Comparison of ENCODE assay signal across 9 mouse cellular contexts in genomic region chr6:86439531-86439930, GRCm38 (mm10). TPM values are rescaled to one million over a fixed set of nuclear protein-coding genes. Genes with fewer than 3 reads are reported as not detected.
DNase-seq lines count a peak whose midpoint lies in the region; ATAC-seq and TF ChIP-seq lines count a peak whose summit lies in the region.
"Had no signal": no experiment of that assay in that cellular context is flagged by ENCODE, and none has a peak within 500 bp of the region (broad histone marks: within the 10 kb centered on the region; RNA-seq: fewer than 3 reads in every experiment).

No protein-coding gene starts in this region.

- H3K27ac ChIP-seq in heart, embryonic 13.5 days (replicated peaks) = peak overlapping the region; percentile 97; the same call in 1 of the 2 replicates
- H3K27ac ChIP-seq in MEL (ENCODE audit: control insufficient read depth, low read depth, low read length) = peak overlapping the region; percentile 100
- H3K27ac ChIP-seq in hindbrain, embryonic 12.5 days = no peak overlapping the region
- H3K27ac ChIP-seq in midbrain, embryonic 11.5 days (ENCODE audit: low read depth, low read length) = no peak overlapping the region

- H3K4me1 ChIP-seq in heart, embryonic 13.5 days = peaks cover 11% of the 10 kb centered on the region
- peaks cover 0 to 10% of the 10 kb centered on the region in 2 experiments; a peak in 2 of 4 replicates for H3K4me1 ChIP-seq in MEL (ENCODE audit: control insufficient read depth in 1 of 2, insufficient read depth in 2 of 2, low read length in 2 of 2)
- peaks cover 3% of the 10 kb centered on the region for H3K4me1 ChIP-seq in hindbrain, embryonic 12.5 days
- peaks cover 3% of the 10 kb centered on the region; the same call in 1 of the 2 replicates for H3K4me1 ChIP-seq in midbrain, embryonic 11.5 days (ENCODE audit: control insufficient read depth, insufficient read depth, low read length)

- H3K79me2 ChIP-seq in MEL (ENCODE audit: control insufficient read depth, insufficient read depth, low read length, poor library complexity) = peaks cover 15% of the 10 kb centered on the region

- H3K27me3 ChIP-seq in heart, embryonic 13.5 days (replicated peaks) = no peaks in the 10 kb centered on the region
- no peaks in the 10 kb centered on the region for H3K27me3 ChIP-seq in MEL (ENCODE audit: control insufficient read depth in 1 of 2, insufficient read depth in 2 of 2, low read length in 2 of 2)
- no peaks in the 10 kb centered on the region for H3K27me3 ChIP-seq in hindbrain, embryonic 12.5 days
- no peaks in the 10 kb centered on the region for H3K27me3 ChIP-seq in midbrain, embryonic 11.5 days (ENCODE audit: control insufficient read depth, insufficient read depth, low read length)

- no peak for TF ChIP-seq POLR2A in MEL (IDR thresholded peaks at IDR 0.05; ENCODE audit: control insufficient read depth in 1 of 2, insufficient read depth in 1 of 2, low read depth in 1 of 2, low read length in 2 of 2, poor library complexity in 1 of 2)

- no peak for TF ChIP-seq EP300 in MEL (IDR thresholded peaks at IDR 0.05; ENCODE audit: low read depth in 1 of 2, low read length in 2 of 2)

- ATAC-seq in heart, embryonic 13.5 days (ENCODE audit: extremely low read depth, insufficient number of reproducible peaks, low FRiP score, low TSS enrichment) = no peak
- ATAC-seq in hindbrain, embryonic 12.5 days (ENCODE audit: low FRiP score) = no peak
- ATAC-seq in midbrain, embryonic 11.5 days (ENCODE audit: low FRiP score) = no peak
- ATAC-seq in monocyte, adult 5-6 weeks (replicated peaks; ENCODE audit: insufficient number of reproducible peaks, low FRiP score, low TSS enrichment, poor library complexity, severe bottlenecking) = no peak

- H3K9me3 ChIP-seq in heart, embryonic 13.5 days = no peaks in the 10 kb centered on the region
- no peaks in the 10 kb centered on the region for H3K9me3 ChIP-seq in MEL (replicated peaks; ENCODE audit: insufficient read depth, low read length)
- H3K9me3 ChIP-seq in hindbrain, embryonic 12.5 days (replicated peaks) = no peaks in the 10 kb centered on the region
- H3K9me3 ChIP-seq in midbrain, embryonic 11.5 days (ENCODE audit: control insufficient read depth, low read length) = no peaks in the 10 kb centered on the region

- no peak; a peak in 1 of 6 replicates for TF ChIP-seq CTCF in MEL (IDR thresholded peaks at IDR 0.05 in 2 of 3, conservative IDR thresholded peaks at IDR 0.05 in 1 of 3; ENCODE audit: control insufficient read depth in 1 of 3, insufficient read depth in 1 of 3, low read depth in 2 of 3, low read length in 3 of 3, poor library complexity in 1 of 3, severe bottlenecking in 1 of 3)

- no peak for TF ChIP-seq RAD21 in MEL (IDR thresholded peaks at IDR 0.05; ENCODE audit: low read depth, low read length)

- 89% methylated on average over 1 of the region's 1 CpGs for WGBS in heart, embryonic 13.5 days
- WGBS in hindbrain, embryonic 12.5 days = 94% methylated on average over 1 of the region's 1 CpGs
- WGBS in midbrain, embryonic 11.5 days = 94% methylated on average over 1 of the region's 1 CpGs

- DNase-seq in heart, adult 9 months (ENCODE audit: low spot score in 2 of 2) = no peak
- peak; percentile 34 for DNase-seq in MEL (ENCODE audit: low read depth, low spot score)
- no peak for DNase-seq in midbrain, embryonic 11.5 days (ENCODE audit: low spot score, missing footprints)
- no peak for DNase-seq in embryo, embryonic 10 days (ENCODE audit: low spot score)
- DNase-seq in frontal cortex, postnatal 25 days (ENCODE audit: low spot score in 2 of 2) = no peak

- H3K4me2 ChIP-seq in heart, embryonic 13.5 days = peak overlapping the region; percentile 83
- peak overlapping the region; percentile 61 for H3K4me2 ChIP-seq in hindbrain, embryonic 12.5 days (replicated peaks)
- peak overlapping the region; percentile 57 for H3K4me2 ChIP-seq in midbrain, embryonic 11.5 days

- H3K36me3 ChIP-seq in heart, embryonic 13.5 days = peaks cover 45% of the 10 kb centered on the region
- peaks cover 5 to 15% of the 10 kb centered on the region in 2 experiments; a peak in 3 of 4 replicates for H3K36me3 ChIP-seq in MEL (ENCODE audit: control insufficient read depth in 1 of 2, insufficient read depth in 2 of 2, low read length in 2 of 2)
- H3K36me3 ChIP-seq in hindbrain, embryonic 12.5 days = peaks cover 35% of the 10 kb centered on the region
- peaks cover 14% of the 10 kb centered on the region for H3K36me3 ChIP-seq in midbrain, embryonic 11.5 days (ENCODE audit: control insufficient read depth, insufficient read depth, low read length)

- H3K4me3 ChIP-seq in heart, embryonic 13.5 days = peak overlapping the region; percentile 78
- H3K4me3 ChIP-seq in MEL (ENCODE audit: control insufficient read depth in 1 of 2, insufficient read depth in 1 of 2, low read depth in 2 of 2, low read length in 2 of 2) = peak overlapping the region; percentile 80 to 99
- peak overlapping the region; percentile 83 for H3K4me3 ChIP-seq in hindbrain, embryonic 12.5 days
- peak overlapping the region; percentile 84 for H3K4me3 ChIP-seq in midbrain, embryonic 11.5 days (ENCODE audit: low read depth, low read length)

- peak overlapping the region; percentile 90 for H3K9ac ChIP-seq in heart, embryonic 13.5 days
- peak overlapping the region; percentile 99 for H3K9ac ChIP-seq in MEL (ENCODE audit: control insufficient read depth, low read depth, low read length, poor library complexity, severe bottlenecking)
- peak overlapping the region; percentile 80; the same call in 1 of the 2 replicates for H3K9ac ChIP-seq in hindbrain, embryonic 12.5 days
- H3K9ac ChIP-seq in midbrain, embryonic 11.5 days (ENCODE audit: low read length) = peak overlapping the region; percentile 86; the same call in 1 of the 2 replicates

TF ChIP-seq in MEL, 35 proteins besides CTCF, POLR2A, EP300 and RAD21:
- TF ChIP-seq ZNF384 (IDR thresholded peaks at IDR 0.05; ENCODE audit: low read depth, low read length) (0 out of 2 replicates have a peak, but pooled peaks have one; percentile 2), TBP (IDR thresholded peaks at IDR 0.05; ENCODE audit: low read depth, low read length) (no peak), GABPA (IDR thresholded peaks at IDR 0.05; ENCODE audit: low read depth, low read length) (no peak)

RNA-seq across cellular contexts. Expression of gene C87436, which starts 1.4 kb away (rescaled TPM):
- 16.8 and 20.0 TPM in 2 replicates for polyA plus RNA-seq in heart, embryonic 13.5 days (2015; fragmentation: Nextera tagmentation; extraction: Ambion mirVana)
- 10.9 and 11.6 TPM in 2 replicates for total RNA-seq in MEL (2012; rRNA removed)
- 10 to 100 TPM in 1 of 2 experiments, not detected in 1; 18.5 TPM for polyA plus RNA-seq in MEL (2012; ENCODE audit: insufficient read depth in 1 of 2, insufficient read length in 2 of 2, low read depth in 1 of 2, low replicate concordance in 2 of 2, missing spikeins in 1 of 2)
- polyA plus RNA-seq in hindbrain, embryonic 12.5 days (2016; fragmentation: Nextera tagmentation; extraction: Ambion mirVana) = 28.1 and 29.7 TPM in 2 replicates
- polyA plus RNA-seq in midbrain, embryonic 11.5 days (2014; fragmentation: Nextera tagmentation; extraction: Ambion mirVana) = 23.6 and 26.4 TPM in 2 replicates
- 43.0 to 51.5 TPM (median 49.7 TPM) in 3 replicates for total RNA-seq in monocyte, adult 5-6 weeks (2017)

RNA-seq across cellular contexts. Expression of gene Gm44790, which starts 13.1 kb away (rescaled TPM):
- 0.60 TPM in 1 of 2 replicates, not detected in the other for polyA plus RNA-seq in heart, embryonic 13.5 days (2015; fragmentation: Nextera tagmentation; extraction: Ambion mirVana)
- 0.77 and 0.88 TPM in 2 replicates for total RNA-seq in MEL (2012; rRNA removed)
- under 1 TPM in 1 of 2 experiments, not detected in 1; 0.29 TPM for polyA plus RNA-seq in MEL (2012; ENCODE audit: insufficient read depth in 1 of 2, insufficient read length in 2 of 2, low read depth in 1 of 2, low replicate concordance in 2 of 2, missing spikeins in 1 of 2)
- polyA plus RNA-seq in hindbrain, embryonic 12.5 days (2016; fragmentation: Nextera tagmentation; extraction: Ambion mirVana) = not detected in 2 replicates
- not detected in 2 replicates for polyA plus RNA-seq in midbrain, embryonic 11.5 days (2014; fragmentation: Nextera tagmentation; extraction: Ambion mirVana)
- total RNA-seq in monocyte, adult 5-6 weeks (2017) = 2.7 to 6.8 TPM in 2 of 3 replicates, not detected in the other
- total RNA-seq: neutrophil, adult 5-6 weeks had no signal

RNA-seq across cellular contexts. Expression of gene Tia1, which starts 35.5 kb away (rescaled TPM):
- 120 and 125 TPM in 2 replicates for polyA plus RNA-seq in heart, embryonic 13.5 days (2015; fragmentation: Nextera tagmentation; extraction: Ambion mirVana)
- 20.5 and 21.5 TPM in 2 replicates for total RNA-seq in MEL (2012; rRNA removed)
- polyA plus RNA-seq in MEL (2012; ENCODE audit: insufficient read depth in 1 of 2, insufficient read length in 2 of 2, low read depth in 1 of 2, low replicate concordance in 2 of 2, missing spikeins in 1 of 2) = 10 to 100 TPM in 1 of 2 experiments, not detected in 1; 25.3 TPM
- 349 and 355 TPM in 2 replicates for polyA plus RNA-seq in hindbrain, embryonic 12.5 days (2016; fragmentation: Nextera tagmentation; extraction: Ambion mirVana)
- 241 and 255 TPM in 2 replicates for polyA plus RNA-seq in midbrain, embryonic 11.5 days (2014; fragmentation: Nextera tagmentation; extraction: Ambion mirVana)
- total RNA-seq in monocyte, adult 5-6 weeks (2017) = 51.4 to 98.7 TPM (median 74.8 TPM) in 3 replicates

RNA-seq across cellular contexts. Expression of gene Pcyox1, which starts 42.6 kb away (rescaled TPM):
- 51.2 and 52.0 TPM in 2 replicates for polyA plus RNA-seq in heart, embryonic 13.5 days (2015; fragmentation: Nextera tagmentation; extraction: Ambion mirVana)
- 16.0 and 18.3 TPM in 2 replicates for total RNA-seq in MEL (2012; rRNA removed)
- polyA plus RNA-seq in MEL (2012; ENCODE audit: insufficient read depth in 1 of 2, insufficient read length in 2 of 2, low read depth in 1 of 2, low replicate concordance in 2 of 2, missing spikeins in 1 of 2) = 10 to 100 TPM in 1 of 2 experiments, not detected in 1; 28.1 TPM
- polyA plus RNA-seq in hindbrain, embryonic 12.5 days (2016; fragmentation: Nextera tagmentation; extraction: Ambion mirVana) = 123 and 125 TPM in 2 replicates
- 107 and 119 TPM in 2 replicates for polyA plus RNA-seq in midbrain, embryonic 11.5 days (2014; fragmentation: Nextera tagmentation; extraction: Ambion mirVana)
- total RNA-seq in monocyte, adult 5-6 weeks (2017) = 31.6 to 40.4 TPM (median 36.6 TPM) in 3 replicates

Comparison
In these comparisons a context has a peak if more than half of its experiments do, and no peak if none do; other contexts are left out.
1. H3K27ac ChIP-seq: peak in heart, embryonic 13.5 days (single experiment) and MEL (single experiment); none in hindbrain, embryonic 12.5 days (single experiment) and midbrain, embryonic 11.5 days (single experiment).
2. Peak in every context shown above with its lines, with median percentiles within 50 percentile points of each other: H3K4me2 ChIP-seq, H3K4me3 ChIP-seq and H3K9ac ChIP-seq.